Mouse (Mus musculus) CH12.LX (cell line): ENCODE measurements around the gene Uap1. TPM values are rescaled to one million over a fixed set of nuclear protein-coding genes. Genes with fewer than 3 reads are reported as not detected.
"Not testable (repeated sequence)": the region's sequence is repeated elsewhere in the genome, so short reads cannot be mapped to it uniquely, and the experiment has no call there.

Experiments
- DNase-seq: peaks from one replicate; pipeline ENCODE4 v3.0.0-alpha.2; 2013; ENCODE audit errors: extremely low read depth
- H3K27ac ChIP-seq: 2 replicates; pipeline ENCODE4 v1.5.1; 2012; ENCODE audit warnings: low read depth, mild to moderate bottlenecking, control low read depth, moderate library complexity; ENCODE audit not compliant: insufficient read depth
- H3K27me3 ChIP-seq: replicated peaks from 2 replicates; pipeline ENCODE3; 2012; ENCODE audit warnings: inconsistent platforms
- H3K36me3 ChIP-seq, 2 experiments: replicated peaks in 1 of 2; 2 replicates each; pipeline versions ENCODE3 to v1.6.1; 2012; ENCODE audit warnings: inconsistent platforms in 1 of 2, low read length in 1 of 2, mild to moderate bottlenecking in 1 of 2, mixed read lengths in 1 of 2, moderate library complexity in 1 of 2; ENCODE audit not compliant: control insufficient read depth in 1 of 2, insufficient read depth in 1 of 2
- H3K4me1 ChIP-seq, 2 experiments: 2 replicates each; pipeline ENCODE4 v1.6.1; 2012; ENCODE audit warnings: inconsistent platforms in 1 of 2, moderate library complexity in 1 of 2; ENCODE audit not compliant: insufficient read depth in 2 of 2, control insufficient read depth in 1 of 2
- H3K4me2 ChIP-seq: 2 replicates; pipeline ENCODE4 v1.6.1; 2012; ENCODE audit warnings: low read depth, mild to moderate bottlenecking, control low read depth; ENCODE audit not compliant: poor library complexity, insufficient read depth, severe bottlenecking
- H3K4me3 ChIP-seq, 3 experiments: fragments of 150-350 bp in 1 of 3; sonication (generic) in 1 of 3; replicated peaks in 1 of 3; 2 replicates each; pipeline versions ENCODE3 to v1.5.1; 2011 to 2012; ENCODE audit warnings: low read depth in 2 of 3, low read length in 2 of 3, mild to moderate bottlenecking in 2 of 3, moderate library complexity in 2 of 3, control low read depth in 1 of 3, improper control_type of control experiment in 1 of 3, inconsistent platforms in 1 of 3, mixed read lengths in 1 of 3; ENCODE audit not compliant: poor library complexity in 1 of 3
- H3K79me2 ChIP-seq: replicated peaks from 2 replicates; pipeline ENCODE4 v1.6.1; 2012; ENCODE audit warnings: mild to moderate bottlenecking, moderate library complexity; ENCODE audit not compliant: control insufficient read depth, poor library complexity, insufficient read depth, severe bottlenecking; ENCODE audit errors: extremely low read depth
- H3K9ac ChIP-seq: 2 replicates; pipeline ENCODE4 v1.6.1; 2012; ENCODE audit warnings: low read depth, mild to moderate bottlenecking, control low read depth, moderate library complexity; ENCODE audit not compliant: insufficient read depth
- H3K9me3 ChIP-seq: replicated peaks from 2 replicates; pipeline ENCODE3; 2012; ENCODE audit warnings: low read length, inconsistent platforms, mixed read lengths
- BHLHE40 ChIP-seq: IDR thresholded peaks from 2 replicates; pipeline ENCODE4 v1.6.1; 2011; ENCODE audit warnings: mild to moderate bottlenecking, low read depth, low read length, improper control_type of control experiment
- CTCF ChIP-seq, 2 experiments: IDR thresholded peaks in 1 of 2; conservative IDR thresholded peaks in 1 of 2; 2 replicates each; pipeline ENCODE4 v1.5.1; 2011 to 2012; ENCODE audit warnings: low read depth in 2 of 2, low read length in 2 of 2, improper control_type of control experiment in 1 of 2, inconsistent platforms in 1 of 2, mild to moderate bottlenecking in 1 of 2, moderate library complexity in 1 of 2
- ELF1 ChIP-seq: IDR thresholded peaks from 2 replicates; pipeline ENCODE4 v1.6.1; 2014; ENCODE audit warnings: low read depth, mild to moderate bottlenecking, inconsistent platforms, low read length, improper control_type of control experiment
- EP300 ChIP-seq: IDR thresholded peaks from 2 replicates; pipeline ENCODE4 v1.6.1; 2011; ENCODE audit warnings: low read length, improper control_type of control experiment
- IRF4 ChIP-seq: IDR thresholded peaks from 2 replicates; pipeline ENCODE4 v1.6.1; 2014; ENCODE audit warnings: low read depth, mild to moderate bottlenecking, inconsistent platforms, low read length, improper control_type of control experiment
- MAFK ChIP-seq: IDR thresholded peaks from 2 replicates; pipeline ENCODE4 v1.6.1; 2011; ENCODE audit warnings: low read length, improper control_type of control experiment; ENCODE audit not compliant: insufficient replicate concordance
- NELFE ChIP-seq: IDR thresholded peaks from 2 replicates; pipeline ENCODE4 v1.6.1; 2011; ENCODE audit warnings: low read depth, low read length, improper control_type of control experiment
- PAX5 ChIP-seq: IDR thresholded peaks from 2 replicates; pipeline ENCODE4 v1.6.1; 2012; ENCODE audit warnings: low read length, inconsistent platforms, mixed read lengths
- SMC3 ChIP-seq: IDR thresholded peaks from 2 replicates; pipeline ENCODE4 v1.6.1; 2011; ENCODE audit warnings: low read depth, low read length, improper control_type of control experiment
- USF1 ChIP-seq: IDR thresholded peaks from 2 replicates; pipeline ENCODE4 v1.6.1; 2014; ENCODE audit warnings: low read depth, mild to moderate bottlenecking, inconsistent platforms, low read length, improper control_type of control experiment
- USF2 ChIP-seq: conservative IDR thresholded peaks from 2 replicates; pipeline ENCODE4 v1.6.1; 2011; ENCODE audit warnings: low read depth, low read length, improper control_type of control experiment
- ZC3H11A ChIP-seq: IDR thresholded peaks from 2 replicates; pipeline ENCODE4 v1.6.1; 2012; ENCODE audit warnings: low read depth, mild to moderate bottlenecking, inconsistent platforms, low read length, improper control_type of control experiment
- ZNF384 ChIP-seq: IDR thresholded peaks from 2 replicates; pipeline ENCODE4 v1.6.1; 2012; ENCODE audit warnings: low read depth, low read length, improper control_type of control experiment, inconsistent platforms
- dilution Hi-C: fragments of 300-500 bp; cut with MboI; formaldehyde crosslinking; loops from 2 replicates; pipeline ENCODE4 v1.14.3; 2020; ENCODE audit warnings: low sequenced_read_pairs; ENCODE audit not compliant: extremely low pct_unique_long_range_greater_than_20kb, extremely low pct_ligation_motif_present
- in situ Hi-C: fragments of 300-500 bp; cut with MboI; formaldehyde crosslinking; loops from 3 replicates; pipeline ENCODE4 v1.14.3; 2019; ENCODE audit warnings: low sequenced_read_pairs, low pct_ligation_motif_present, low pct_unique_long_range_greater_than_20kb, mixed read lengths
- polyA plus RNA-seq: library from polyadenylated mRNA; unstranded; fragments of >175 nt; gene quantifications from 2 replicates; pipeline ENCODE4 v1.2.1, GENCODE M21; 2012; ENCODE audit warnings: low read depth; ENCODE audit not compliant: insufficient read length
- total RNA-seq, 2 experiments: library from RNA; depleted of rRNA; stranded (reverse); fragments of 300-350 nt in 1 of 2; fragments of >200 nt in 1 of 2; gene quantifications; 2 replicates each; pipeline ENCODE4 v1.2.3; 2012 to 2014

Uap1 gene
- total and polyA plus RNA-seq, 3 experiments: 32.7 to 46.3 (median 34.1) TPM

DNA sequence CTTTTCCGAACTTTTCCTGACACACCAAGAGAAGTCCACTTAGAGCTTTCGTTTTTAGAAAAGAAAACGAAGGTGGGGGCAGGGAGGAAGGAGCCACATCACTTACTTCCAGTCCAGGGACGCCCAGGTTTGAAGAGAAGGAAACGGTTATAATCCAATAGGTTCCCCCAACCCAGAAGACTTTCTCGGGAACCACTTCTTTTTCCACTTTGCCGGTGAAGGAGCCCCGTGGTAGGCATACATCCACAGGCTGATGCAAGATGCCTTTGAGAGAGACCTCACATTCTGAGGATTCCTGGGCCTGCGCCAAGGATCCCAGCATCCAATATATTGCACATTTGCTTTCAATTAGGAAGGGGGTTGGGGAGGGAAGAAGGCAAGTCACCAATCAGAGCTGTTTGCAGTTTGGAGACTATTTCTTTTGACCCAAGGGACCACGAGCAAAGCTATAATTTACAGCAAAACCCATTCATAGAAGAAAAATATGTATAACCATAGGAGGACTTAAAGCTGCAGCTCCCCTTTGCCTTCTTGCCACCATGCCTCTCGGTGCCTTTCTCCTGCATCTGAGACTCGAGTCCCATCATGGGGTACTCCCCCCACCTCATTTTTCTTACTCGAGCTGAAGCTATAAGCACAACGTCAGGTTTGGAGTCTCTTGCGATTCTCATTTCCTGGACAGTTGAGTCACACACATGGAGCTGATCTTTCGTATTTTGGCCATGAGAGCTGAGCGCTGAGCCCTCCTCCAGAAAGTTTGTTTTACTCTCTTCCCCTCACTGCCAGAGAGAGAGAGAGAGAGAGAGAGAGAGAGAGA, 64.0 kb downstream of the Uap1 start, which contains the start of gene Ddr2:
TSS of gene Ddr2 (minus strand) at position 247 of the 817 bp plus-strand sequence.
- dilution Hi-C loops (no loop called here), in situ Hi-C loops (no loop called here)
- H3K79me2 ChIP-seq: no peaks in the 10 kb centered on the region
- no peak for TF ChIP-seq USF1
- TF ChIP-seq ZNF384: no peak
- TF ChIP-seq ZC3H11A: no peak
- TF ChIP-seq BHLHE40: no peak
- no peak for TF ChIP-seq IRF4
- no peak for TF ChIP-seq SMC3
- no peak for TF ChIP-seq USF2
- no peak for TF ChIP-seq NELFE
- no peak for TF ChIP-seq MAFK
- no peak for TF ChIP-seq CTCF (conservative IDR thresholded peaks at IDR 0.05 in 1 of 2, IDR thresholded peaks at IDR 0.05 in 1 of 2; ENCODE audit: low read depth in 2 of 2, low read length in 2 of 2)
- TF ChIP-seq EP300: no peak
- TF ChIP-seq ELF1: no peak
- H3K9ac ChIP-seq: no peak within 1 kb of the TSS
- H3K36me3 ChIP-seq: no peaks in the 10 kb centered on the region
- no peaks in the 10 kb centered on the region for H3K27me3 ChIP-seq
- peak within 1 kb of the TSS; percentile 25; the same call in 1 of the 2 replicates for H3K4me2 ChIP-seq
- no peaks in the 10 kb centered on the region for H3K9me3 ChIP-seq
- DNase-seq: no peak
- H3K4me3 ChIP-seq: no peak within 1 kb of the TSS
- no peak within 1 kb of the TSS for H3K27ac ChIP-seq
- H3K4me1 ChIP-seq: no peaks in the 10 kb centered on the region

DNA sequence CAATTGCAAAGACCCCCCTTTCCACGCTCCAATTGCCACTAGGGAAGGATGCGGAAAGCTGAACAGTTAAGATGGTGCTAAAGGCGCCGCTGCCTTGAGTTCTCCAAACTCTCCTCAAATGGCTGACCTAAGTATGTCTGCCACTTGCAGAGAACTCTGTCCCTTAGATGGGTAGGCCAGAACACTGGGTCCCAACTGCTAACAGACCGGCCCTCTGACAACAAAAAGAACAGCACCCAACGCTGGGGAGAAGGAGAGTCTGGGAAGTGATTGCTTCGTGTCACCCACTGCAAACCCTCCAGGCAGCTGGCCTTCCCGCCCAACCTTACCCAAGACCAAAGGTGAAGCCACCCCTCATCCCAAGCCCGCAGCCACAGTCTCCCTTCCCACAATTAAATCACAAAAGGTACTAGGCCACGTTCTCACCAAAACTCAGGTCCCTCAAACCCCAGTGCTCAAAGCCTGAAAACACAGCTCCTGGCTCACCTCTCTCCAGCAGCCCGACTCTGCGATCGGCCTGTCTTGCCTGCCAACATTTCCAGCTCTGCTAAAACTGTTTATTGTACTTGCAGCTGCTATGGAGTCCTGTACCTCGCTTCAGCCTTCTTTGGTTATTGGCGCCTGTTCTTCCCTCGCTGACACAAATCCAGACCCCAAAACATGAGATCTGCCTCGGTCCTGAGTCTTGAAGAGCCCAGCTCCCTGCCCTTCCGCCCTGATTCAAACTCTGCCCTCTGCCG, 64.8 kb downstream of the Uap1 start:
- no peaks in the 10 kb centered on the region for H3K27me3 ChIP-seq
- H3K9me3 ChIP-seq: no peaks in the 10 kb centered on the region
- no peak for DNase-seq
- no peaks in the 10 kb centered on the region for H3K4me1 ChIP-seq
- H3K27ac ChIP-seq: no peak overlapping the region
- H3K9ac ChIP-seq: no peak overlapping the region
- dilution Hi-C loops: no loop called here
- no peaks in the 10 kb centered on the region for H3K36me3 ChIP-seq
- in situ Hi-C loops: no loop called here
- no peak overlapping the region for H3K4me2 ChIP-seq
- H3K4me3 ChIP-seq: no peak overlapping the region
- no peaks in the 10 kb centered on the region for H3K79me2 ChIP-seq
- no peak for TF ChIP-seq PAX5
- TF ChIP-seq, all 38 proteins: peak for 0

DNA sequence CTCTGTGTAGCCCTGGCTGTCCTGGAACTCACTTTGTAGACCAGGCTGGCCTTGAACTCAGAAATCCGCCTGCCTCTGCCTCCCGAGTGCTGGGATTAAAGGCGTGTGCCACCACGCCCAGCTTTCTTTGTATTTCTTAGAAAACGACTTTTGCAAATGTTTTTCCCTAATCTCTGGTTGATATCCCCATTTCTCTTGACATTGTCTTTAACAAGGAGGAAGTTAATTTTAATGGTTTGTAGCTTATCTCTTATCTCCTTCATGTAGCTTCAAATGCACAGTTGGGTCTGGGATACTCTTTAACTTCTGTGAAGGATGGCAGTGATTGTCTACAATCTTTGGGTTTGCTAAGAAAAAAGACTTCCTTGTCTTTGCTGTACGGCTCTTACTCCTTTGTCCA, 71.9 kb downstream of the Uap1 start:
- dilution Hi-C loops, in situ Hi-C loops, H3K27ac ChIP-seq, H3K4me3 ChIP-seq, H3K4me2 ChIP-seq, H3K36me3 ChIP-seq, H3K79me2 ChIP-seq, DNase-seq, H3K9ac ChIP-seq, H3K4me1 ChIP-seq, H3K9me3 ChIP-seq, H3K27me3 ChIP-seq: not testable (repeated sequence)

Other genes with a start within 250 kb of the Uap1 start
- not detected in 2 replicates for gene Ccdc190, start 246.3 kb downstream of the Uap1 start, total RNA-seq (2012; rRNA removed)
- gene Ccdc190, start 246.3 kb downstream of the Uap1 start, total RNA-seq (2014; rRNA removed): not detected in 2 replicates
- gene Ccdc190, start 246.3 kb downstream of the Uap1 start, polyA plus RNA-seq: not detected in 2 replicates
- 7.5 and 9.4 TPM in 2 replicates for gene Hsd17b7, start 205.7 kb downstream of the Uap1 start, total RNA-seq (2012; rRNA removed)
- gene Hsd17b7, start 205.7 kb downstream of the Uap1 start, total RNA-seq (2014; rRNA removed): 21.4 and 29.7 TPM in 2 replicates
- gene Hsd17b7, start 205.7 kb downstream of the Uap1 start, polyA plus RNA-seq: 12.3 and 13.9 TPM in 2 replicates
- 0.13 and 0.30 TPM in 2 replicates for gene Ddr2, start 64.2 kb downstream of the Uap1 start, total RNA-seq (2012; rRNA removed)
- 0.17 and 0.19 TPM in 2 replicates for gene Ddr2, start 64.2 kb downstream of the Uap1 start, total RNA-seq (2014; rRNA removed)
- gene Ddr2, start 64.2 kb downstream of the Uap1 start, polyA plus RNA-seq: 0.33 and 0.37 TPM in 2 replicates
- gene Uhmk1, start 40.4 kb upstream of the Uap1 start, total RNA-seq (2012; rRNA removed): 22.7 and 23.8 TPM in 2 replicates
- gene Uhmk1, start 40.4 kb upstream of the Uap1 start, total RNA-seq (2014; rRNA removed): 30.7 and 32.5 TPM in 2 replicates
- 21.5 and 25.0 TPM in 2 replicates for gene Uhmk1, start 40.4 kb upstream of the Uap1 start, polyA plus RNA-seq
- 0.47 TPM in 1 of 2 replicates, not detected in the other for gene Sh2d1b2, start 57.8 kb upstream of the Uap1 start, total RNA-seq (2012; rRNA removed)
- gene Sh2d1b2, start 57.8 kb upstream of the Uap1 start, total RNA-seq (2014; rRNA removed): not detected in 2 replicates
- 1.1 and 1.9 TPM in 2 replicates for gene Sh2d1b2, start 57.8 kb upstream of the Uap1 start, polyA plus RNA-seq
- gene Sh2d1b1, start 102.4 kb upstream of the Uap1 start, total RNA-seq (2012; rRNA removed): 1.9 and 2.6 TPM in 2 replicates
- gene Sh2d1b1, start 102.4 kb upstream of the Uap1 start, total RNA-seq (2014; rRNA removed): 9.7 and 11.5 TPM in 2 replicates
- 13.7 and 13.9 TPM in 2 replicates for gene Sh2d1b1, start 102.4 kb upstream of the Uap1 start, polyA plus RNA-seq
- gene Gm7694, start 131.4 kb upstream of the Uap1 start, total RNA-seq (2012; rRNA removed): 0.04 TPM in 1 of 2 replicates, not detected in the other
- not detected in 2 replicates for gene Gm7694, start 131.4 kb upstream of the Uap1 start, total RNA-seq (2014; rRNA removed)
- not detected in 2 replicates for gene Gm7694, start 131.4 kb upstream of the Uap1 start, polyA plus RNA-seq
- gene Spata46, start 133.8 kb upstream of the Uap1 start, total RNA-seq (2012; rRNA removed): not detected in 2 replicates
- not detected in 2 replicates for gene Spata46, start 133.8 kb upstream of the Uap1 start, total RNA-seq (2014; rRNA removed)
- gene Spata46, start 133.8 kb upstream of the Uap1 start, polyA plus RNA-seq: not detected in 2 replicates